Comparison of ENCODE assay signal across 7 mouse cellular contexts in the genomic region with DNA sequence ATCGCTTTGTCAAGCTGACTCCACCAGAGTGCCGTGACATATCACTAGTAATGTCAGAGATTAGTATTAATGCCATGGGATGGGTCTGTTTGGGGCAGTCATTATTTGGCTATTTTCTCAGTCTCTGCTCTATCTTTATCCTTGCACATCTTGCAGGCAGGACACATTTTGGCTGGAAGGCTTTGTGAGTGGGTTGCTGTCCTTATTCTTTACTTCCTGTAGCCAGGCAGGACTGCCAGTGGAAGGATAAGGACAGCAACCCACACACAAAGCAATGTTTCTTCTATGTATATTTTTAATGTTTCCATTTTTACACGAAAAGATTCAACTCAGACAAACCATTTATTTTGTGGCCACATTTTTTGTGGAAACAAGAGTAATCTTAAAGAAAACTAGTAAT.
"Had no signal": no experiment of that assay in that cellular context is flagged by ENCODE, and none has a peak within 500 bp of the region (broad histone marks: within the 10 kb centered on the region; RNA-seq: fewer than 3 reads in every experiment).

No protein-coding gene starts in this region.

- DNase-seq: kidney, adult 11 months; kidney, adult 9 months; kidney, postnatal 36 days; liver; liver, embryonic 13.5 days; liver, postnatal 0 days; thymus, postnatal 36 days had no signal
